In genomic region chr13:9713462-9714134, GRCm38 (mm10) we compare ENCODE assay signal across 18 mouse cellular contexts. TPM values are rescaled to one million over a fixed set of nuclear protein-coding genes. Genes with fewer than 3 reads are reported as not detected.
DNase-seq lines count a peak whose midpoint lies in the region; ATAC-seq and TF ChIP-seq lines count a peak whose summit lies in the region.
"Had no signal": no experiment of that assay in that cellular context is flagged by ENCODE, and none has a peak within 500 bp of the region (broad histone marks: within the 10 kb centered on the region; RNA-seq: fewer than 3 reads in every experiment).

No protein-coding gene starts in this region.

- H3K4me2 ChIP-seq in hindbrain, embryonic 15.5 days, result no peak overlapping the region
- no peak overlapping the region for H3K4me2 ChIP-seq in hindbrain, postnatal 0 days (ENCODE audit: low read depth, low read length)
- peak overlapping the region; percentile 34 for H3K4me2 ChIP-seq in liver, embryonic 13.5 days
- H3K4me2 ChIP-seq: hindbrain, embryonic 14.5 days; neural tube, embryonic 12.5 days had no signal

- DNase-seq in hindbrain, postnatal 0 days (ENCODE audit: low spot score), result no peak
- DNase-seq in MEL-GATA-1-ER (ENCODE audit: extremely low read depth, low read depth), result peak; percentile 87
- peak; percentile 69 for DNase-seq in c-Kit-positive CD71-positive TER-119-positive erythroid progenitor cells, embryonic 14.5 days (ENCODE audit: low spot score)
- peak; percentile 15 for DNase-seq in liver, embryonic 13.5 days
- no peak for DNase-seq in MN1 (ENCODE audit: low spot score)
- DNase-seq in retina, embryonic 14.5 days (ENCODE audit: low spot score), result no peak
- DNase-seq in adrenal gland, adult 2 months, result no peak
- DNase-seq: adrenal gland, adult 8-10 months; cerebellum, postnatal 25 days; heart, adult 18-20 months; heart, postnatal 10 days; kidney, adult 9 months; right cerebral cortex, postnatal 25 days; thymus, adult 18-20 months had no signal

- 0 out of 2 replicates have a peak, but pooled peaks cover 7% of the 10 kb centered on the region for H3K36me3 ChIP-seq in hindbrain, embryonic 15.5 days
- H3K36me3 ChIP-seq in hindbrain, postnatal 0 days (ENCODE audit: insufficient read depth, low read length), result no peaks in the 10 kb centered on the region; the same call in 1 of the 2 replicates
- H3K36me3 ChIP-seq in liver, embryonic 13.5 days, result peaks cover 9% of the 10 kb centered on the region

- H3K27ac ChIP-seq in hindbrain, embryonic 15.5 days (replicated peaks), result no peak overlapping the region
- H3K27ac ChIP-seq in hindbrain, postnatal 0 days, result no peak overlapping the region
- H3K27ac ChIP-seq in liver, embryonic 13.5 days, result peak overlapping the region; percentile 26; the same call in 1 of the 2 replicates
- H3K27ac ChIP-seq: forebrain, embryonic 10.5 days; hindbrain, embryonic 14.5 days; neural tube, embryonic 12.5 days had no signal

- no peaks in the 10 kb centered on the region for H3K4me1 ChIP-seq in hindbrain, embryonic 15.5 days (replicated peaks)
- no peaks in the 10 kb centered on the region for H3K4me1 ChIP-seq in hindbrain, postnatal 0 days (ENCODE audit: insufficient read depth, low read length)
- H3K4me1 ChIP-seq in liver, embryonic 13.5 days (replicated peaks), result peaks cover 16% of the 10 kb centered on the region
- H3K4me1 ChIP-seq: forebrain, embryonic 10.5 days; neural tube, embryonic 12.5 days had no signal

- TF ChIP-seq CTCF in hindbrain, postnatal 0 days (IDR thresholded peaks at IDR 0.05; ENCODE audit: low read depth), result no peak

- H3K27me3 ChIP-seq in hindbrain, embryonic 15.5 days, result no peaks in the 10 kb centered on the region
- H3K27me3 ChIP-seq in hindbrain, postnatal 0 days (ENCODE audit: insufficient read depth, low read length), result no peaks in the 10 kb centered on the region
- no peaks in the 10 kb centered on the region for H3K27me3 ChIP-seq in liver, embryonic 13.5 days
- H3K27me3 ChIP-seq: neural tube, embryonic 12.5 days had no signal

- H3K9ac ChIP-seq in hindbrain, embryonic 15.5 days, result no peak overlapping the region
- no peak overlapping the region for H3K9ac ChIP-seq in hindbrain, postnatal 0 days (replicated peaks; ENCODE audit: low read length)
- no peak overlapping the region for H3K9ac ChIP-seq in liver, embryonic 13.5 days
- H3K9ac ChIP-seq: hindbrain, embryonic 14.5 days; neural tube, embryonic 12.5 days had no signal

- WGBS in hindbrain, embryonic 15.5 days, result 79% methylated on average over 6 of the region's 6 CpGs
- WGBS in hindbrain, postnatal 0 days, result 87% methylated on average over 6 of the region's 6 CpGs
- 24% methylated on average over 6 of the region's 6 CpGs for WGBS in liver, embryonic 13.5 days (ENCODE audit: insufficient replicate concordance)

- H3K4me3 ChIP-seq in hindbrain, embryonic 15.5 days, result no peak overlapping the region
- H3K4me3 ChIP-seq in hindbrain, postnatal 0 days (ENCODE audit: low read length), result no peak overlapping the region
- no peak overlapping the region for H3K4me3 ChIP-seq in liver, embryonic 13.5 days (replicated peaks)
- H3K4me3 ChIP-seq: forebrain, embryonic 10.5 days; neural tube, embryonic 12.5 days had no signal

- no peaks in the 10 kb centered on the region for H3K9me3 ChIP-seq in hindbrain, embryonic 15.5 days
- H3K9me3 ChIP-seq in hindbrain, postnatal 0 days (ENCODE audit: low read length), result no peaks in the 10 kb centered on the region
- H3K9me3 ChIP-seq in liver, embryonic 13.5 days (replicated peaks), result no peaks in the 10 kb centered on the region
- H3K9me3 ChIP-seq: forebrain, embryonic 10.5 days; neural tube, embryonic 12.5 days had no signal

- 0 out of 2 replicates have a peak, but pooled peaks have one; percentile 42 for ATAC-seq in hindbrain, embryonic 15.5 days (ENCODE audit: low FRiP score, low read depth)
- ATAC-seq in hindbrain, postnatal 0 days, result no peak
- ATAC-seq in liver, embryonic 13.5 days (ENCODE audit: low read depth), result peak; percentile 99

RNA-seq across cellular contexts. Expression of gene Zmynd11, which starts 51.5 kb away (rescaled TPM):
- 151 and 152 TPM in 2 replicates for polyA plus RNA-seq in hindbrain, embryonic 15.5 days (2015; fragmentation: Nextera tagmentation; extraction: Ambion mirVana)
- 104 and 143 TPM in 2 replicates for total RNA-seq in hindbrain, postnatal 0 days (2014; rRNA removed)
- 121 and 127 TPM in 2 replicates for polyA plus RNA-seq in hindbrain, postnatal 0 days (2015; fragmentation: Nextera tagmentation; extraction: Ambion mirVana)
- polyA plus RNA-seq in liver, embryonic 13.5 days (2015; fragmentation: Nextera tagmentation; extraction: Ambion mirVana), result 25.9 and 33.0 TPM in 2 replicates
- total RNA-seq in adrenal gland, adult 2 months (2021), result 100 to 1,000 TPM; 132 to 155 TPM
- 31.4 and 35.9 TPM in 2 replicates for polyA plus RNA-seq in adrenal gland, adult 2 months (2012; rRNA removed)

Comparison
In these comparisons a context has a peak if more than half of its experiments do, and no peak if none do; other contexts are left out.
1. DNase-seq: peak in MEL-GATA-1-ER (single experiment), c-Kit-positive CD71-positive TER-119-positive erythroid progenitor cells, embryonic 14.5 days (single experiment) and liver, embryonic 13.5 days (single experiment); none in hindbrain, postnatal 0 days (single experiment), MN1 (single experiment), retina, embryonic 14.5 days (single experiment) and adrenal gland, adult 2 months (single experiment).